Mouse (Mus musculus): ENCODE data around the gene Trim15.

DNA sequence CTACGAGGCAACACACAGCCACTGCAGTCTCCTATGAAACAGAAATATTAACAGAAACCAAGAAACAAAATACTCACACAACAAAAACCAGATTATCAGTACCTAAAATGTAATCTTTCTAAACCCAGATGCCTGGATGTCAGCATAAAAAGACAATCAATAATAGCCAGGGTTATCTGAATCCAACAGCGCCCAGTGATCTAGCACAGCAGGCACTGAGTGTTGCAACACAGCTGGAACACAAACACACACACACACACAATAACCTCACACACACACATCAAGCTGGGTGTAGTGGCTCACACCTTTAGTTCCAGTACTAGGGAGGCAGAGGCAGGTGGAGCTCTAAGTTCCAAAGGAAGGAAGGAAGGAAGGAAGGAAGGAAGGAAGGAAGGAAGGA, 38.5 kb downstream of the Trim15 start:
- no peak for TF ChIP-seq CTCF (IDR thresholded peaks at IDR 0.05; ENCODE audit: low read depth, low read length)
- no peak for TF ChIP-seq POLR2A (IDR thresholded peaks at IDR 0.05; ENCODE audit: extremely low read depth, insufficient read depth, low read length)
